Mouse (Mus musculus) liver, embryonic 16.5 days (tissue): Measurements from ENCODE around the gene Gpsm1. TPM values are rescaled to one million over a fixed set of nuclear protein-coding genes. Genes with fewer than 3 reads are reported as not detected.

ENCODE experiments used
- ATAC-seq: fragments of 200-750 bp; cut with Nextera tagmentation; 2 replicates; pipeline ENCODE4 v1.8.0; 2017; ENCODE audit warnings: low read depth, mild to moderate bottlenecking, moderate number of reproducible peaks, moderate library complexity
- H3K27ac ChIP-seq: fragments of 300-500 bp; sonication (generic); 2 replicates; pipeline ENCODE4 v1.5.1; 2014; ENCODE audit warnings: mild to moderate bottlenecking, low read length
- H3K27me3 ChIP-seq: fragments of 300-500 bp; sonication (generic); 2 replicates; pipeline ENCODE4 v1.6.1; 2014; ENCODE audit warnings: low read depth, low read length, mixed read lengths; ENCODE audit not compliant: control insufficient read depth, insufficient read depth
- H3K36me3 ChIP-seq: fragments of 300-500 bp; sonication (generic); 2 replicates; pipeline ENCODE4 v1.6.1; 2014; ENCODE audit warnings: mild to moderate bottlenecking; ENCODE audit not compliant: control insufficient read depth, insufficient read depth
- H3K4me1 ChIP-seq: fragments of 300-500 bp; sonication (generic); 2 replicates; pipeline ENCODE4 v1.6.1; 2014; ENCODE audit warnings: low read depth, low read length, mixed read lengths; ENCODE audit not compliant: control insufficient read depth
- H3K4me2 ChIP-seq: fragments of 300-500 bp; sonication (generic); 2 replicates; pipeline ENCODE4 v1.6.1; 2014; ENCODE audit warnings: low read depth, low read length, mixed read lengths
- H3K4me3 ChIP-seq: fragments of 300-500 bp; sonication (generic); 2 replicates; pipeline ENCODE4 v1.5.1; 2014; ENCODE audit warnings: low read depth, mild to moderate bottlenecking, low read length
- H3K9ac ChIP-seq: fragments of 300-500 bp; sonication (generic); 2 replicates; pipeline ENCODE4 v1.6.1; 2014; ENCODE audit warnings: low read depth, low read length
- H3K9me3 ChIP-seq: fragments of 300-500 bp; sonication (generic); replicated peaks from 2 replicates; pipeline ENCODE4 v1.6.1; 2016; ENCODE audit warnings: low read length; ENCODE audit not compliant: control insufficient read depth
- WGBS: fragments of 180-500 bp; shearing (Covaris S2); extraction: QIAGEN DNeasy Blood & Tissue Kit; methylation state at CpG from one replicate; pipeline ENCODE4 v1.1.7; 2014; ENCODE audit not compliant: insufficient replicate concordance; 5-methylcytosine and 5-hydroxymethylcytosine counted together
- polyA plus RNA-seq: library from polyadenylated mRNA; unstranded; fragments of >200 nt; fragmentation: Nextera tagmentation; extraction: Ambion mirVana; gene quantifications from 2 replicates; pipeline ENCODE4 v1.2.1, GENCODE M21; 2015

The Gpsm1 gene
- polyA plus RNA-seq, 1 experiment from 2014 or later, result 3.0 TPM

DNA sequence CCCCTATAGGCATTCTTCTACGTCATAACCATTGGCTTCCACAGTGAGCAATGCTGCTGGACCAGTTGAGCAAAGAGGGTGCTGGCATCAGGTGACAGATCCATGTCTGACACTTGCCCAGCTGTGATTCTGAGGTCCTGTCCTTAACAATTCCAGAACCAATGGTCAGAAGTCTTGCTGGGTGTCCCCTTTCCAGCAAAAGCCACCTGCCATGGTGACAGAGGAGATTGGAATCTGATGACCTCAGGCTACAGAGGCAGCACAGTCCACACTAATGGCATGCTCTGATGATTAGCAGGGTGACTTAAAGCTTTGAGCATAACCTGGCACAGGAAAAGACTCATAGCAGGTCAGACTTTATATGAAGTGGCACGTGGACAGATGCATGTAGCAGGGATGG, 9.8 kb upstream of the Gpsm1 start:
- 47% methylated on average over 2 of the region's 2 CpGs for WGBS
- no peak for ATAC-seq
- Histone ChIP-seq H3K4me3 (no peak overlapping the region), H3K4me2 (no peak overlapping the region), H3K27ac (no peak overlapping the region), H3K4me1 (no peaks in the 10 kb centered on the region), H3K27me3 (no peaks in the 10 kb centered on the region), H3K9me3 (no peaks in the 10 kb centered on the region), H3K36me3 (no peaks in the 10 kb centered on the region), H3K9ac (no peak overlapping the region)

DNA sequence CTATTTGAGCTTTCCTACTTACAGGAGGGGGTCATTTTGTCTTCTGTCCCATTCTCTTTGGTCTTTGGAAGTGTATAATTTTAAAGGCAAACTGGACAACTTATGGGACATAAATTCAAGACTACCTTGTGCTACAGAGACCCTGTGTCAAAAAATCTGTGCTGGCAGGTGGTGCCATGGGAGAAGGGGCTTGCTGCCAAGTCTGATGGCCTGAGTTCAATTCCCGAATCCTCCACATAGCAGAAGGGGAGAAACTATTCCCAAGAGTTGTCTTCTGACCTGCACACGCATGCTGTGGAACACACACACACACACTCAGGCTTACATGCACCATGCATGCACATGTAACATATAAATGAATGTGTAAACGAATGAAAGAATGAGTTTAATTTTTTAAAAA, 8.6 kb upstream of the Gpsm1 start:
- H3K9ac ChIP-seq, result no peak overlapping the region
- H3K4me1 ChIP-seq, result no peaks in the 10 kb centered on the region
- no peak for ATAC-seq
- no peak overlapping the region for H3K4me3 ChIP-seq
- whole genome bisulfite sequencing, result 50% methylated on average over 3 of the region's 3 CpGs
- H3K27me3 ChIP-seq, result no peaks in the 10 kb centered on the region
- H3K27ac ChIP-seq, result no peak overlapping the region
- no peaks in the 10 kb centered on the region for H3K36me3 ChIP-seq
- no peak overlapping the region for H3K4me2 ChIP-seq
- no peaks in the 10 kb centered on the region for H3K9me3 ChIP-seq

DNA sequence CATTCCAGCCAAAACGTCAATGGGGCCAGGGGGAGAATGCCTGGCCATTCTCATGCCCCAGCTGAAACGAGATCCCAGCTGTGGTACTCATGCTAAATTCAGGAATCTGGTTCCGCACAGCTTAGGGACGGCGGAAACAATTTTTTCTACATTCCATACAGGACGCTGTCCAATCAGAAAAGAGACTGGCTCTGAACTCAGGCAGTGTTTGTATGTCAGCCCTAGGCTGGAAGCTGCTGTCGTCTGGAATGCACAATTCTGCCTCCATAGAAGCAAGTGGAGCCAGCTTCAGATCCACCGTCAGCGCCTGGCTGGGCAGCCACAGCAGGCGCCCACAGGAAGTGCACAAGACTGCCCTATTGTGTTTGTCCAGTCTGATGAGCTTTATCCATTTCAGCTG, 5.6 kb upstream of the Gpsm1 start:
- no peaks in the 10 kb centered on the region for H3K9me3 ChIP-seq
- H3K4me3 ChIP-seq, result no peak overlapping the region
- no peak overlapping the region for H3K4me2 ChIP-seq
- H3K27ac ChIP-seq, result no peak overlapping the region
- H3K27me3 ChIP-seq, result no peaks in the 10 kb centered on the region
- no peak for ATAC-seq
- 51% methylated on average over 10 of the region's 10 CpGs for WGBS
- no peak overlapping the region for H3K9ac ChIP-seq
- no peaks in the 10 kb centered on the region for H3K4me1 ChIP-seq
- no peaks in the 10 kb centered on the region for H3K36me3 ChIP-seq

DNA sequence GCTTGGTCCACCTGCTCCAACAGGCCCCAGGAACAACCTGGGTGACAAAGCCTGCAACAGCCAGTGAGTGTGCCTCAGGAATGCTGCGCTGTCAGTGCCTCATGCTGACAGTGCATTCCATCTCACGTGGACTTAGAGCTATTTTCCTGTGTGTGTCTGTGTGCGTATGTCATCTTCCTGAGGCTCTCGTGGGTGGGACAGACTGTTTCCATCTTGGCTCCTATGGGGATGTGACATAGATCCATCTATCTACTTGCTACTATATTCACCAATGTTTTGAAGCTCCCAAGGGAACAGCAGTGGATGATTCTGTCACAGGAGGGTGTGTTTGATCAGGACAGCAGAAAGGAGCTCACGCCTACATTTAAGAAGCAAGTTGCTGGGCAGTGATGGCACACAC, 3.4 kb upstream of the Gpsm1 start:
- peaks cover 11% of the 10 kb centered on the region; the same call in 1 of the 2 replicates for H3K27me3 ChIP-seq
- WGBS, result 42% methylated on average over 5 of the region's 5 CpGs
- no peaks in the 10 kb centered on the region for H3K36me3 ChIP-seq
- no peak overlapping the region for H3K27ac ChIP-seq
- ATAC-seq, result no peak
- no peaks in the 10 kb centered on the region for H3K9me3 ChIP-seq
- no peak overlapping the region for H3K4me3 ChIP-seq
- peaks cover 4% of the 10 kb centered on the region for H3K4me1 ChIP-seq
- no peak overlapping the region for H3K9ac ChIP-seq
- no peak overlapping the region for H3K4me2 ChIP-seq

DNA sequence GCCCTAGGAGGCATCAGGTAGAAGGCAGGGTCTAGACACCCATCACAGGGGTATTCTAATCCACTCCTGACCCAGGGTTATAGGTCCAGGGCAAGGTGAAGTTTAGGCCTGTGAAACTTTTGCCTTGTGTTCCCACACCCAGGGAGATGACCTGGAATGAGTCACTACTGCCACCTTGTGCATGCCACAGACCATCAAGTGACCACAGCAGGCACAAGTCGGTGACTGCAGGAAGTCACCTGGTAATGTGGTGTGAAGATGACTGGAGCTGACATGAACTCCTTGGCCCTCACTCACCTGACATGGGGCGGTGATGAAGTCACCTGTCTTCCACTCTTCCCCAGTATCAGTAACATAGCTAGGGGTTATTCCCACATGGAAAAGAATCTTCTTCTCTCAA, 2.5 kb upstream of the Gpsm1 start:
- Histone ChIP-seq H3K27me3 (peaks cover 14% of the 10 kb centered on the region; the same call in 1 of the 2 replicates), H3K4me2 (no peak overlapping the region), H3K9me3 (no peaks in the 10 kb centered on the region), H3K27ac (no peak overlapping the region), H3K36me3 (no peaks in the 10 kb centered on the region), H3K4me3 (no peak overlapping the region), H3K9ac (no peak overlapping the region), H3K4me1 (peaks cover 4% of the 10 kb centered on the region)
- WGBS, result 46% methylated on average over 2 of the region's 2 CpGs
- no peak for ATAC-seq

DNA sequence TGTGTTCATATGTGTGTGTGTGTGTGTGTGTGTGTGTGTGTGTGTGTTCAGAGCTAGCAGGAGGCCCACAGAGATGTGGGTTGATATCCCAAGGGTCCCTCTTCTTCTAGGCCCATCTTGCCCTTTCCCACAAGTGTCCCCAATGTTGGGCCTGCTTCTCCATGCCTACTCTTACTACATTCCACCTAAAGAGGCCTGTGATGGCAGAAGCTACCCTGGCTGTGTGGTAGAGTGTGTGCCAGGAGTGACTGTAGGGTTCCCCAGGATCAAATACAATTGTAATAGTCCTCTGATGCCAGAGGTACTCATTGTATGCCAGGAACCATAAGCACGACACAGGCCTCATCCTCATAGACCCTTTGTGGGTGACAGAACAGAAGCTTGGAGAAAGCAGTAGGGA, 1.9 kb upstream of the Gpsm1 start:
- H3K4me1 ChIP-seq, result peaks cover 4% of the 10 kb centered on the region
- H3K9ac ChIP-seq, result no peak overlapping the region
- no peak overlapping the region for H3K27ac ChIP-seq
- no peak overlapping the region for H3K4me2 ChIP-seq
- ATAC-seq, result no peak
- H3K4me3 ChIP-seq, result no peak overlapping the region
- no peaks in the 10 kb centered on the region for H3K9me3 ChIP-seq
- H3K27me3 ChIP-seq, result peaks cover 14% of the 10 kb centered on the region; the same call in 1 of the 2 replicates
- no peaks in the 10 kb centered on the region for H3K36me3 ChIP-seq
- 68% methylated on average over 1 of the region's 1 CpGs for WGBS

DNA sequence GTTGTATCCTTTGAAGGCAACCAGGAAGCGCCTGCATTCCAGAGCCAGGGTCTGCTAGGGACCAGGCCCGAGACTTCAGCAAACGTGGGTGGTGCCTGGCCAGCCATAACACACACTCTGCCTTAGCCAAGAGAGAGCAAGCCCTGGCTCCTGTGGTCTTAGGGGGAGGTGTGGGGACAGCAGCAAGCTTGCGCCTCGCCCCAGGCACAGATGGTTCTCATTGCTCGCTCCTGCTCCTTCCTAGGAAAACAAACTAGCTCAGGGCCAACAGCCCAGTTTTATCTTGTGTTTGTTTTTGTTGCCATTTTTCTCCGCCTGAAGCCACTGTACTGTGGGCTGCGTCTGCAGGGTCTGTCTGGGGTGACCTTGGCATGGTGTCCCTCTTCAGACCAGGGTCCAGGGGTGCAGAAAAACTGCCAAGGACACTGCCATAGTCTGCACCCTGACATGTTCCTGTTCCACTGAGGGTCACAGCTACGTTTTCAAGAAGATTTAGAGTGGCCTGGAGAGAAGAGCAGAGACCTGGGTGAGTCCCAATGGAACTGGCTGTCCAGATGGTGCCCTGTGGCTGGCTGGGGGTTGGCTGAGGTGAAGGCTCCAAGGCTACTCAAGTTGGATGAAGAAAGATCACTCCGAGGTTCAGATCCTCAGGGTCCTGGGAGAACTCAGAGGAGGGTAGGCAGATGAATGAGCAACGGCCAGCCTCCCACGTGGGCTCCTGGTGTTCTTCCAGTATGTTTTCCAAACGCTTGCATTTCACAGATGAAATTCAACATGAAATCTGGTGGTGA, 839 bp upstream of the Gpsm1 start:
- no peak overlapping the region for H3K4me2 ChIP-seq
- no peak overlapping the region for H3K9ac ChIP-seq
- no peak overlapping the region for H3K27ac ChIP-seq
- H3K9me3 ChIP-seq, result no peaks in the 10 kb centered on the region
- H3K36me3 ChIP-seq, result no peaks in the 10 kb centered on the region
- ATAC-seq, result no peak
- H3K27me3 ChIP-seq, result peaks cover 14% of the 10 kb centered on the region; the same call in 1 of the 2 replicates
- peaks cover 4% of the 10 kb centered on the region for H3K4me1 ChIP-seq
- no peak overlapping the region for H3K4me3 ChIP-seq
- 56% methylated on average over 13 of the region's 13 CpGs for WGBS

DNA sequence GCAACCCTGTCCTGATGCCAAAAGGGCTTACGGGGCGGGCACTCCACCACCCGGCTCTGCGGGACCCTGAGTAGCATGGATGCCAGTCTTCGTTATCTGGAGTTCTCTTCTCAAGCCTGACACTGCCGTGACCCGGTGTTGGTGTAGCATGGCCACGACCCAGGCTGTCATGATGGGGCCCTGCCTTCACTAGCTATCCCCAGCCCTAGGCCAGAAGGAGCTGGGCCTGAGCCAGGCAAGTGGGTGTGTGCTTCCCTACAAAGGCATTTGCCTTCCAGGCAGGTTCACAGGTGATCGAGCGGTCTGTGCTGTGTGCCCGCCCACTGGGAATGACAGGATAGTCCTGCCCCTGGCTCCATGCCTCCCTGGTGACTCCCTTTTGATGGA, 603 bp downstream of the Gpsm1 start:
- Histone ChIP-seq H3K27ac (0 out of 2 replicates have a peak overlapping the region, but pooled peaks have one; percentile 33), H3K4me1 (peaks cover 4% of the 10 kb centered on the region), H3K27me3 (peaks cover 14% of the 10 kb centered on the region; the same call in 1 of the 2 replicates), H3K9me3 (no peaks in the 10 kb centered on the region), H3K9ac (peak overlapping the region; percentile 64), H3K4me3 (peak overlapping the region; percentile 67), H3K36me3 (no peaks in the 10 kb centered on the region), H3K4me2 (peak overlapping the region; percentile 82)
- peak; percentile 45; the same call in 1 of the 2 replicates for ATAC-seq
- 5% methylated on average over 11 of the region's 11 CpGs for WGBS

DNA sequence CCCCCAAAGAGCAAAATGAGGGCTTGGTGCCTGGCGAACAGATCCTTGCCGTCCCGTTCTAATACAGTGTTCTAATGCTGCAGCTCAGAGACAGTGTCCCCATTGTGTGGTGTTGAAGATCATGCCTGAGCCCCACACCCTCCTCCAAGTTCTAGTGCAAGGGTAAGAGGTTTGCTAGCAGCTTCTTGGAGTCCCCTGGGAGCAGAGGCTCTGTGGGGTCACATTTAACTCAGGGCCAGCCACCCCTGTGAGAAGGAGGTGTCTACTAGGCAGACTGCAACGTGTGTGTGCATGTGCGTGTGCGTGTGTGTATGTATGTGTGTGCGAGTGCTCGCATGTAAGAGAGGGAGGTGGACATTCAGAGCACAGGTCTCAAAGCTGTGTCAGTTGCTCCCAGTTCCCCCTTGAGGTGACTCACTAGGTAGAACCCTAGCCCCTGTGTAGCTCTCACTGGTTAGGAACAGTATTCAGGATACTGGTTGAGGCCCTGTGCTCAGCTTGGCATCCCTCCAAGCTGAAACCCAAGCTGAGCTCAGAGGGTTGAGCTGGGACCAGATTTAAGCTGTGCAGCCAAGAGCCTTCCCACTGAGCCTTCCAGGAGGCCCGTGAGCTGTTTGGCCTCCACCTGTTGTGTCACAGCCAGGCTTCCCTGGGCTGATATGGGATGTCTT, 1.4 kb downstream of the Gpsm1 start:
- peaks cover 14% of the 10 kb centered on the region; the same call in 1 of the 2 replicates for H3K27me3 ChIP-seq
- peaks cover 4% of the 10 kb centered on the region for H3K4me1 ChIP-seq
- no peaks in the 10 kb centered on the region for H3K9me3 ChIP-seq
- 69% methylated on average over 9 of the region's 9 CpGs for WGBS
- H3K27ac ChIP-seq, result no peak overlapping the region
- no peak overlapping the region for H3K9ac ChIP-seq
- H3K4me3 ChIP-seq, result no peak overlapping the region
- no peaks in the 10 kb centered on the region for H3K36me3 ChIP-seq
- H3K4me2 ChIP-seq, result peak overlapping the region; percentile 82; the same call in 1 of the 2 replicates
- ATAC-seq, result no peak
